Mouse (Mus musculus) kidney, embryonic 15.5 days (tissue): ENCODE measurements at regions not wholly inside any gene's neighbourhood (a gene's known extent, or its start where the extent isn't known, plus 50 kb on each side); places are given as distances from the start of the nearest gene placed in this dataset.

Source experiments
- ATAC-seq: fragments of 200-750 bp; cut with Nextera tagmentation; replicated peaks from 2 replicates; pipeline ENCODE4 v1.8.0; 2017; ENCODE audit warnings: moderate TSS enrichment; ENCODE audit not compliant: low FRiP score
- H3K27ac ChIP-seq: fragments of 300-500 bp; sonication (generic); 2 replicates; pipeline ENCODE4 v1.5.1; 2015; ENCODE audit warnings: mild to moderate bottlenecking, inconsistent platforms
- H3K27me3 ChIP-seq: fragments of 300-500 bp; sonication (generic); 2 replicates; pipeline ENCODE4 v1.6.1; 2015; ENCODE audit warnings: inconsistent platforms
- H3K36me3 ChIP-seq: fragments of 300-500 bp; sonication (generic); 2 replicates; pipeline ENCODE4 v1.6.1; 2015; ENCODE audit warnings: inconsistent platforms
- H3K4me1 ChIP-seq: fragments of 300-500 bp; sonication (generic); 2 replicates; pipeline ENCODE4 v1.6.1; 2015; ENCODE audit warnings: inconsistent platforms
- H3K4me2 ChIP-seq: fragments of 300-500 bp; sonication (generic); 2 replicates; pipeline ENCODE4 v1.6.1; 2015; ENCODE audit warnings: moderate library complexity, mild to moderate bottlenecking, inconsistent platforms
- H3K4me3 ChIP-seq: fragments of 300-500 bp; sonication (generic); replicated peaks from 2 replicates; pipeline ENCODE4 v1.5.1; 2015; ENCODE audit warnings: mild to moderate bottlenecking, inconsistent platforms
- H3K9ac ChIP-seq: fragments of 300-500 bp; sonication (generic); 2 replicates; pipeline ENCODE4 v1.6.1; 2015; ENCODE audit warnings: mild to moderate bottlenecking, inconsistent platforms
- H3K9me3 ChIP-seq: fragments of 300-500 bp; sonication (generic); replicated peaks from 2 replicates; pipeline ENCODE4 v1.6.1; 2016; ENCODE audit warnings: inconsistent platforms
- WGBS: fragments of 180-500 bp; shearing (Covaris S2); methylation state at CpG from one replicate; pipeline ENCODE4 v1.1.7; 2015; ENCODE audit warnings: mixed read lengths; 5-methylcytosine and 5-hydroxymethylcytosine counted together

- Histone ChIP-seq H3K4me2 (no peak overlapping the region), H3K4me3 (no peak overlapping the region), H3K4me1 (peaks cover 4% of the 10 kb centered on the region), H3K9me3 (no peaks in the 10 kb centered on the region), H3K27ac (no peak overlapping the region), H3K9ac (no peak overlapping the region), H3K36me3 (no peaks in the 10 kb centered on the region), H3K27me3 (peaks cover 95% of the 10 kb centered on the region)
- WGBS = 39% methylated on average over 3 of the region's 3 CpGs
- ATAC-seq = no peak
These were observed 58.3 kb upstream of the Twist2 start for GRCm38 (mm10) chr1:91742914-91743313.

DNA sequence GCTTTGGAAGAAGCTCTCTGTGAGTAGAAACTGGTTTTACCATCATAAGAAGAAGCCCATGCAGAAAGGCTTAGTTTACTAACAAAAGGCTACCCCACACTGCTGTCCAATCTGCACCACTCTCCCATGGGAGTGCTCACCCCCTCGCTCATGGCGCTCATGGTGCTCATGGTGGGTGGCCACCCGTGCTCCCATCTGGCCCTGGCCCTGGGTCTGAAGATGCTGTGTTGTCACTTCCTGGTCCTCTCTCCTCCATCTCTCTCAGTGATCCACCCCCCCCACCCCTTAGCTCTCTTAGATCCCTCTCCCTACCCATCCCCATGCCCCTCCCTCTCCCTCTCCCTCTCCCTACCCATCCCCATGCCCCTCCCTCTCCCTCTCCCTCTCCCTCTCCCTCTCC, 57.2 kb upstream of the Twist2 start:
- no peak overlapping the region for H3K27ac ChIP-seq
- H3K9ac ChIP-seq = no peak overlapping the region
- H3K36me3 ChIP-seq = no peaks in the 10 kb centered on the region
- H3K4me1 ChIP-seq = peaks cover 4% of the 10 kb centered on the region
- WGBS = 94% methylated on average over 3 of the region's 3 CpGs
- H3K4me2 ChIP-seq = no peak overlapping the region
- ATAC-seq = no peak
- peaks cover 95% of the 10 kb centered on the region for H3K27me3 ChIP-seq
- H3K4me3 ChIP-seq = no peak overlapping the region
- no peaks in the 10 kb centered on the region for H3K9me3 ChIP-seq

- WGBS = 82% methylated on average over 5 of the region's 5 CpGs
These were observed 56.6 kb upstream of the Twist2 start for GRCm38 (mm10) chr1:91744701-91745100.

GRCm38 (mm10) chr1:91747583-91747982, 53.7 kb upstream of the Twist2 start:
- Histone ChIP-seq H3K4me2 (no peak overlapping the region), H3K27ac (no peak overlapping the region), H3K4me3 (no peak overlapping the region), H3K9ac (no peak overlapping the region), H3K27me3 (peaks cover 87% of the 10 kb centered on the region), H3K4me1 (peaks cover 4% of the 10 kb centered on the region), H3K9me3 (no peaks in the 10 kb centered on the region), H3K36me3 (no peaks in the 10 kb centered on the region)
- WGBS = 8% methylated on average over 11 of the region's 11 CpGs
- ATAC-seq = no peak

More at GRCm38 (mm10) chr1:91744701-91745100, 56.6 kb upstream of the Twist2 start:
- Histone ChIP-seq H3K36me3 (no peaks in the 10 kb centered on the region), H3K9ac (no peak overlapping the region), H3K27ac (no peak overlapping the region), H3K4me2 (no peak overlapping the region), H3K9me3 (no peaks in the 10 kb centered on the region), H3K27me3 (peaks cover 95% of the 10 kb centered on the region), H3K4me1 (peaks cover 4% of the 10 kb centered on the region), H3K4me3 (no peak overlapping the region)
- ATAC-seq = no peak
